ENCODE assay signal across 12 mouse cellular contexts in the genomic region with DNA sequence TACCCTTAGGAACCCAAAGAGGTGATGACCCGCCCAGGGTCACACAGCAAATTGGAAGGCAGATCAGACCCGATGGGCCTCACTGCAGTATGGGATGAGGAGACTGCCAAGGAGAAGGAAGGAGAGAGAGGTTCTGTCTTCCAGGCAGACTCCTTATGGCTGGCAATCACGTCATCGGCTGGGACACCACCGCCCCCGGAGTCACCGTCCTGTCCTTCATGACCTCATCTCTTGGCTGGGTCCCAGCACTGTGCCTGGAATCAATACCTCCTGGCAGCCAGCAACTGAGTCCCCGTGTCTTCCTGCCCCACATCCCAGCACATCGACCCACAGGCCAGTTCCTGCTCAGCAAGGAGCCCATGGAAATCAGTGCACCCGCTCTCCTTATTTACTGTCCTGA.
DNase-seq lines count a peak whose midpoint lies in the region; ATAC-seq and TF ChIP-seq lines count a peak whose summit lies in the region.
"Had no signal": no experiment of that assay in that cellular context is flagged by ENCODE, and none has a peak within 500 bp of the region (broad histone marks: within the 10 kb centered on the region; RNA-seq: fewer than 3 reads in every experiment).

No protein-coding gene starts in this region.

- H3K4me1 ChIP-seq in liver, adult 2 months (ENCODE audit: control insufficient read depth, insufficient read depth, low read length), result peaks cover 9% of the 10 kb centered on the region
- H3K4me1 ChIP-seq in liver, embryonic 12.5 days, result no peaks in the 10 kb centered on the region
- H3K4me1 ChIP-seq in forebrain, embryonic 15.5 days, result peaks cover 25% of the 10 kb centered on the region
- H3K4me1 ChIP-seq in forebrain, embryonic 11.5 days (replicated peaks; ENCODE audit: control insufficient read depth, insufficient read depth, low read length), result peaks cover 9% of the 10 kb centered on the region

- no peak for TF ChIP-seq POLR2A in liver, adult 2 months (IDR thresholded peaks at IDR 0.05; ENCODE audit: extremely low read depth, insufficient read depth, low read length)

- no peak for ATAC-seq in liver, embryonic 12.5 days
- ATAC-seq in forebrain, embryonic 15.5 days (replicated peaks), result no peak
- ATAC-seq in forebrain, embryonic 11.5 days (replicated peaks; ENCODE audit: low FRiP score), result no peak
- ATAC-seq: Patski had no signal

- H3K4me3 ChIP-seq in liver, adult 2 months (ENCODE audit: insufficient read depth, low read depth, low read length), result no peak overlapping the region
- H3K4me3 ChIP-seq in liver, embryonic 12.5 days, result no peak overlapping the region
- H3K4me3 ChIP-seq in forebrain, embryonic 15.5 days, result no peak overlapping the region
- H3K4me3 ChIP-seq in forebrain, embryonic 11.5 days (ENCODE audit: low read depth, low read length), result no peak overlapping the region
- H3K4me3 ChIP-seq: limb, embryonic 15.5 days had no signal

- no peak overlapping the region for H3K27ac ChIP-seq in liver, adult 2 months (replicated peaks; ENCODE audit: insufficient read depth, low read depth, low read length)
- no peak overlapping the region for H3K27ac ChIP-seq in liver, embryonic 12.5 days
- H3K27ac ChIP-seq in forebrain, embryonic 15.5 days (replicated peaks), result no peak overlapping the region
- H3K27ac ChIP-seq in forebrain, embryonic 11.5 days (ENCODE audit: low read depth, low read length), result no peak overlapping the region
- H3K27ac ChIP-seq: limb, embryonic 15.5 days had no signal

- H3K27me3 ChIP-seq in liver, adult 2 months (ENCODE audit: control insufficient read depth, insufficient read depth, low read length), result no peaks in the 10 kb centered on the region; the same call in 1 of the 2 replicates
- peaks cover 68% of the 10 kb centered on the region for H3K27me3 ChIP-seq in liver, embryonic 12.5 days (replicated peaks)
- no peaks in the 10 kb centered on the region for H3K27me3 ChIP-seq in forebrain, embryonic 15.5 days
- H3K27me3 ChIP-seq in forebrain, embryonic 11.5 days (ENCODE audit: control insufficient read depth, insufficient read depth, low read length), result peaks cover 5% of the 10 kb centered on the region; the same call in 1 of the 2 replicates

- H3K4me2 ChIP-seq in liver, embryonic 12.5 days, result no peak overlapping the region
- H3K4me2 ChIP-seq in forebrain, embryonic 15.5 days (replicated peaks), result no peak overlapping the region
- no peak overlapping the region for H3K4me2 ChIP-seq in forebrain, embryonic 11.5 days (ENCODE audit: low read depth, low read length, severe bottlenecking)
- H3K4me2 ChIP-seq: limb, embryonic 15.5 days had no signal

- no peaks in the 10 kb centered on the region for H3K9me3 ChIP-seq in liver, embryonic 12.5 days (replicated peaks)
- no peaks in the 10 kb centered on the region for H3K9me3 ChIP-seq in forebrain, embryonic 15.5 days
- H3K9me3 ChIP-seq in forebrain, embryonic 11.5 days (ENCODE audit: control insufficient read depth, low read length), result no peaks in the 10 kb centered on the region
- H3K9me3 ChIP-seq: limb, embryonic 15.5 days had no signal

- no peak overlapping the region for H3K9ac ChIP-seq in liver, adult 2 months (ENCODE audit: low read depth, low read length)
- no peak overlapping the region for H3K9ac ChIP-seq in liver, embryonic 12.5 days
- H3K9ac ChIP-seq in forebrain, embryonic 15.5 days (replicated peaks), result no peak overlapping the region
- H3K9ac ChIP-seq in forebrain, embryonic 11.5 days (ENCODE audit: low read length), result no peak overlapping the region
- H3K9ac ChIP-seq: limb, embryonic 15.5 days had no signal

- TF ChIP-seq CTCF in liver, adult 2 months (IDR thresholded peaks at IDR 0.05; ENCODE audit: low read depth, low read length), result no peak

- WGBS in liver, adult 2 months, result 11% methylated on average over 10 of the region's 10 CpGs
- WGBS in liver, embryonic 12.5 days (ENCODE audit: insufficient replicate concordance), result 69% methylated on average over 10 of the region's 10 CpGs
- WGBS in forebrain, embryonic 15.5 days, result 70% methylated on average over 10 of the region's 10 CpGs
- WGBS in forebrain, embryonic 11.5 days, result 93% methylated on average over 9 of the region's 10 CpGs

- peak; percentile 80 for DNase-seq in liver, adult 2 months (ENCODE audit: extremely low read depth, low read depth, low spot score)
- DNase-seq in adrenal gland, adult 2 months, result peak; percentile 90
- peak; percentile 85 for DNase-seq in adrenal gland, postnatal 25 days
- peak; percentile 83 to 86 for DNase-seq in cerebellum, postnatal 10 days
- no peak for DNase-seq in forebrain, embryonic 11.5 days (ENCODE audit: low spot score)
- DNase-seq: heart, postnatal 14 days; midbrain, embryonic 14.5 days; thymus, adult 2 months had no signal

- H3K36me3 ChIP-seq in liver, adult 2 months (ENCODE audit: control insufficient read depth, insufficient read depth, low read length), result no peaks in the 10 kb centered on the region
- H3K36me3 ChIP-seq in liver, embryonic 12.5 days, result no peaks in the 10 kb centered on the region
- no peaks in the 10 kb centered on the region for H3K36me3 ChIP-seq in forebrain, embryonic 15.5 days
- H3K36me3 ChIP-seq in forebrain, embryonic 11.5 days (ENCODE audit: control insufficient read depth, insufficient read depth, low read length), result no peaks in the 10 kb centered on the region
- H3K36me3 ChIP-seq: limb, embryonic 15.5 days had no signal

- no peaks in the 10 kb centered on the region for H3K79me2 ChIP-seq in liver, adult 2 months (ENCODE audit: control insufficient read depth, insufficient read depth, low read length)
